Mouse (Mus musculus) MEL (cell line): Measurements from ENCODE around the gene Fbxl15. TPM values are rescaled to one million over a fixed set of nuclear protein-coding genes. Genes with fewer than 3 reads are reported as not detected.

Experiments
- DNase-seq: peaks from one replicate; pipeline ENCODE4 v3.0.0; 2011; ENCODE audit warnings: low read depth, low spot score
- H3K27ac ChIP-seq: 2 replicates; pipeline ENCODE4 v1.5.1; 2012; ENCODE audit warnings: low read depth, mild to moderate bottlenecking, control low read depth, low read length, moderate library complexity; ENCODE audit not compliant: control insufficient read depth
- H3K27me3 ChIP-seq, 2 experiments: fragments of 150-350 bp in 1 of 2; sonication (generic) in 1 of 2; 2 replicates each; pipeline ENCODE4 v1.6.1; 2012; ENCODE audit warnings: low read length in 2 of 2, mild to moderate bottlenecking in 2 of 2, improper control_type of control experiment in 1 of 2, moderate library complexity in 1 of 2; ENCODE audit not compliant: insufficient read depth in 2 of 2, control insufficient read depth in 1 of 2
- H3K36me3 ChIP-seq, 2 experiments: 2 replicates each; pipeline ENCODE4 v1.6.1; 2012 to 2014; ENCODE audit warnings: low read length in 2 of 2, improper control_type of control experiment in 1 of 2, inconsistent platforms in 1 of 2, mild to moderate bottlenecking in 1 of 2; ENCODE audit not compliant: insufficient read depth in 2 of 2, control insufficient read depth in 1 of 2
- H3K4me1 ChIP-seq, 2 experiments: fragments of 150-350 bp in 1 of 2; sonication (generic) in 1 of 2; 2 replicates each; pipeline ENCODE4 v1.6.1; 2012; ENCODE audit warnings: low read length in 2 of 2, improper control_type of control experiment in 1 of 2, mild to moderate bottlenecking in 1 of 2; ENCODE audit not compliant: insufficient read depth in 2 of 2, control insufficient read depth in 1 of 2
- H3K4me3 ChIP-seq, 2 experiments: fragments of 150-350 bp in 1 of 2; sonication (generic) in 1 of 2; 2 replicates each; pipeline ENCODE4 v1.5.1; 2012; ENCODE audit warnings: low read depth in 2 of 2, low read length in 2 of 2, mild to moderate bottlenecking in 2 of 2, moderate library complexity in 2 of 2, control low read depth in 1 of 2, improper control_type of control experiment in 1 of 2; ENCODE audit not compliant: control insufficient read depth in 1 of 2, insufficient read depth in 1 of 2
- H3K79me2 ChIP-seq: 2 replicates; pipeline ENCODE4 v1.6.1; 2012; ENCODE audit warnings: mild to moderate bottlenecking, low read length, moderate library complexity; ENCODE audit not compliant: control insufficient read depth, poor library complexity, insufficient read depth
- H3K9ac ChIP-seq: 2 replicates; pipeline ENCODE4 v1.6.1; 2012; ENCODE audit warnings: low read depth, mild to moderate bottlenecking, control low read depth, low read length, moderate library complexity; ENCODE audit not compliant: control insufficient read depth, poor library complexity, severe bottlenecking
- H3K9me3 ChIP-seq: fragments of 150-350 bp; sonication (generic); replicated peaks from 2 replicates; pipeline ENCODE4 v1.6.1; 2012; ENCODE audit warnings: mild to moderate bottlenecking, low read length, improper control_type of control experiment, moderate library complexity; ENCODE audit not compliant: insufficient read depth
- BHLHE40 ChIP-seq: IDR thresholded peaks from 2 replicates; pipeline ENCODE4 v1.6.1; 2012; ENCODE audit warnings: low read depth, mild to moderate bottlenecking, inconsistent platforms, low read length, improper control_type of control experiment, borderline replicate concordance
- CHD2 ChIP-seq: IDR thresholded peaks from 2 replicates; pipeline ENCODE4 v1.6.1; 2011; ENCODE audit warnings: low read length, improper control_type of control experiment
- EP300 ChIP-seq, 2 experiments: IDR thresholded peaks; 2 replicates each; pipeline ENCODE4 v1.6.1; 2011; ENCODE audit warnings: improper control_type of control experiment in 2 of 2, low read length in 2 of 2, low read depth in 1 of 2, mild to moderate bottlenecking in 1 of 2
- ETS1 ChIP-seq: IDR thresholded peaks from 2 replicates; pipeline ENCODE4 v1.6.1; 2012; ENCODE audit warnings: low read depth, mild to moderate bottlenecking, inconsistent platforms, low read length, improper control_type of control experiment, moderate library complexity
- GABPA ChIP-seq: IDR thresholded peaks from 2 replicates; pipeline ENCODE4 v1.6.1; 2012; ENCODE audit warnings: low read depth, mild to moderate bottlenecking, inconsistent platforms, low read length, improper control_type of control experiment, moderate library complexity
- GATA1 ChIP-seq: IDR thresholded peaks from 2 replicates; pipeline ENCODE4 v1.6.1; 2011; ENCODE audit warnings: low read depth, low read length, improper control_type of control experiment
- HCFC1 ChIP-seq: IDR thresholded peaks from 2 replicates; pipeline ENCODE4 v1.6.1; 2012; ENCODE audit warnings: low read depth, mild to moderate bottlenecking, inconsistent platforms, low read length, improper control_type of control experiment, moderate library complexity
- JUND ChIP-seq: IDR thresholded peaks from 2 replicates; pipeline ENCODE4 v1.6.1; 2011; ENCODE audit warnings: low read depth, mild to moderate bottlenecking, improper control_type of control experiment, low read length
- MAX ChIP-seq: IDR thresholded peaks from 2 replicates; pipeline ENCODE4 v1.6.1; 2011; ENCODE audit warnings: low read length, improper control_type of control experiment
- MAZ ChIP-seq: IDR thresholded peaks from 2 replicates; pipeline ENCODE4 v1.6.1; 2012; ENCODE audit warnings: low read depth, mild to moderate bottlenecking, inconsistent platforms, low read length, improper control_type of control experiment
- MXI1 ChIP-seq: IDR thresholded peaks from 2 replicates; pipeline ENCODE4 v1.6.1; 2011; ENCODE audit warnings: mild to moderate bottlenecking, low read depth, low read length, improper control_type of control experiment
- MYB ChIP-seq: IDR thresholded peaks from 2 replicates; pipeline ENCODE4 v1.6.1; 2011; ENCODE audit warnings: mild to moderate bottlenecking, low read depth, low read length, improper control_type of control experiment
- NRF1 ChIP-seq: IDR thresholded peaks from 2 replicates; pipeline ENCODE4 v1.6.1; 2014; ENCODE audit warnings: low read depth, mild to moderate bottlenecking, inconsistent platforms, low read length, improper control_type of control experiment, moderate library complexity; ENCODE audit not compliant: poor library complexity, insufficient read depth, severe bottlenecking
- POLR2A ChIP-seq, 2 experiments: IDR thresholded peaks; 2 replicates each; pipeline ENCODE4 v1.6.1; 2011 to 2012; ENCODE audit warnings: low read length in 2 of 2, mild to moderate bottlenecking in 2 of 2, control low read depth in 1 of 2, improper control_type of control experiment in 1 of 2, low read depth in 1 of 2, moderate library complexity in 1 of 2; ENCODE audit not compliant: control insufficient read depth in 1 of 2, insufficient read depth in 1 of 2, poor library complexity in 1 of 2
- POLR2AphosphoS2 ChIP-seq: IDR thresholded peaks from 2 replicates; pipeline ENCODE4 v1.6.1; 2011; ENCODE audit warnings: low read length, improper control_type of control experiment
- POLR2AphosphoS5 ChIP-seq: IDR thresholded peaks from 2 replicates; pipeline ENCODE4 v1.6.1; 2012; ENCODE audit warnings: low read depth, borderline replicate concordance, mild to moderate bottlenecking, inconsistent platforms, low read length, moderate library complexity, mixed read lengths
- SIN3A ChIP-seq: IDR thresholded peaks from 2 replicates; pipeline ENCODE4 v1.6.1; 2012; ENCODE audit warnings: low read length, improper control_type of control experiment, inconsistent platforms
- TAL1 ChIP-seq: IDR thresholded peaks from 2 replicates; pipeline ENCODE4 v1.6.1; 2012; ENCODE audit warnings: mild to moderate bottlenecking, inconsistent platforms, low read length, moderate library complexity, mixed read lengths
- TCF12 ChIP-seq: IDR thresholded peaks from 2 replicates; pipeline ENCODE4 v1.6.1; 2014; ENCODE audit warnings: low read depth, mild to moderate bottlenecking, inconsistent platforms, low read length, improper control_type of control experiment, moderate library complexity
- USF2 ChIP-seq, 2 experiments: IDR thresholded peaks; 2 replicates each; pipeline ENCODE4 v1.6.1; 2011 to 2012; ENCODE audit warnings: improper control_type of control experiment in 2 of 2, low read length in 2 of 2, borderline replicate concordance in 1 of 2, inconsistent platforms in 1 of 2, low read depth in 1 of 2, mild to moderate bottlenecking in 1 of 2; ENCODE audit not compliant: insufficient read depth in 1 of 2
- ZNF384 ChIP-seq: IDR thresholded peaks from 2 replicates; pipeline ENCODE4 v1.6.1; 2012; ENCODE audit warnings: low read depth, mild to moderate bottlenecking, inconsistent platforms, low read length, improper control_type of control experiment
- polyA plus RNA-seq, 2 experiments: library from polyadenylated mRNA; stranded (reverse) in 1 of 2; unstranded in 1 of 2; fragments of >175 nt in 1 of 2; fragments of >200 nt in 1 of 2; gene quantifications; 2 replicates each; pipeline versions ENCODE4 v1.2.1 to v1.2.4; 2012; ENCODE audit warnings: low replicate concordance in 2 of 2, low read depth in 1 of 2; ENCODE audit not compliant: insufficient read length in 2 of 2, insufficient read depth in 1 of 2, missing spikeins in 1 of 2
- total RNA-seq: library from RNA; depleted of rRNA; stranded (reverse); fragments of 300-350 nt; gene quantifications from 2 replicates; pipeline ENCODE4 v1.2.3, GENCODE M21; 2012

Gene Fbxl15
- total and polyA plus RNA-seq, 3 experiments: 12.7 to 13.2 TPM; not detected in 1

DNA sequence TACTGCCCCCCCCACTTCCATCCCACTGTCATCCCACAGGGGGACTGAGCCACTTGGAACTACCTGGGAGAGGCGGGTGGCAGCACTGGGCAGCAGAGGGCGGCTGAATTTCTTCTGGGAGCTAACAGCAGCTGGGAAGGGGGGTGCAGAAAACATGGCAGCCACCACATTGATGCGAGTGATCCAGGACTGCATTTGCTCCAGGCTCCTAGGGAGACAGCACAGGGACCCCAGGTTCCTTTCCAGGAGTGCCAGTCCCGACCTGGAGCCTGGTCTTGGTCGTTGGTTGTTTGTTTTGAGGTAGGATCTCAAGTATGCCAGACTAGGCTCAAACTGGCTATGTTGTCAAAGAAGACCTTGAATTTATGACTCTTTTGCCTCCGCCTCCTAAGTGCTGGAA is 14.4 kb upstream of the Fbxl15 start:
- no peaks in the 10 kb centered on the region for H3K79me2 ChIP-seq
- TF ChIP-seq JUND (no peak), POLR2A (IDR thresholded peaks at IDR 0.05; ENCODE audit: control insufficient read depth in 1 of 2, insufficient read depth in 1 of 2, low read depth in 1 of 2, low read length in 2 of 2, poor library complexity in 1 of 2) (0 out of 4 replicates have a peak, but pooled peaks of 1 of the 2 experiments have one; percentile 12), CHD2 (no peak)
- no peak overlapping the region for H3K27ac ChIP-seq
- no peak overlapping the region for H3K9ac ChIP-seq
- peaks cover 14 to 30% of the 10 kb centered on the region in 2 experiments for H3K4me1 ChIP-seq
- no peaks in the 10 kb centered on the region for H3K27me3 ChIP-seq
- no peak overlapping the region for H3K4me3 ChIP-seq
- no peak for DNase-seq
- H3K9me3 ChIP-seq: no peaks in the 10 kb centered on the region
- H3K36me3 ChIP-seq: peaks cover 0 to 16% of the 10 kb centered on the region in 2 experiments; a peak in 2 of 4 replicates

DNA sequence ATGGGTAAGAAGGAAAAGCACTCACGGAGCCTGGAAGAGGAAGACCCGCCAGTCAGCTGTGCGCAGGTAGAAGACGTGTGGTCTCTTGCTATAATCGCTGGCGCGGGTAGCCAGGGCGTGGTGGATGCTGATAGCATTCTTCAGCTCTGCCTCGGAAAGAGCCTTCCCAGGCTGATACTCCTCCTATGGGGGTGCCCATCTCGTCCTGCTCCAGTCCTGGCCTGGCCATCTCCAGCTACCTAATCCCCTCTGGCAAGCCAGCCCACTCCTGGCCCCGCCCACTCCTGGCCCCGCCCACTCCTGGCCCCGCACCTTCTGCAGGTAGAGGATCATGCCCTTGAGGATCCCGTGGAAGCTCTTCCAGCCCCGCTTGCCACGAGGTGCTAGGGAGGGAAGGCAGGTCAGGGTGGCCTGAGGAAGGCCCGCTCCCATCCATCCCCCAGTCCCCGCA is 13.8 kb upstream of the Fbxl15 start:
- Histone ChIP-seq H3K27ac (no peak overlapping the region; the same call in 1 of the 2 replicates), H3K4me1 (peaks cover 14 to 30% of the 10 kb centered on the region in 2 experiments), H3K36me3 (peaks cover 0 to 16% of the 10 kb centered on the region in 2 experiments; a peak in 2 of 4 replicates), H3K9ac (peak overlapping the region; percentile 40), H3K9me3 (no peaks in the 10 kb centered on the region), H3K4me3 (peak overlapping the region; percentile 7 to 27; a peak in 3 of 4 replicates), H3K79me2 (no peaks in the 10 kb centered on the region), H3K27me3 (no peaks in the 10 kb centered on the region)
- peak; percentile 64 for DNase-seq
- TF ChIP-seq MAZ (0 out of 2 replicates have a peak, but pooled peaks have one; percentile 7), NRF1 (0 out of 2 replicates have a peak, but pooled peaks have one; percentile 24), POLR2A (IDR thresholded peaks at IDR 0.05; ENCODE audit: control insufficient read depth in 1 of 2, insufficient read depth in 1 of 2, low read depth in 1 of 2, low read length in 2 of 2, poor library complexity in 1 of 2) (peak in 1 of 2 experiments; percentile 20; a peak in 1 of 4 replicates), POLR2AphosphoS5 (no peak), SIN3A (peak; percentile 54; the same call in 1 of the 2 replicates), ETS1 (peak; percentile 67), TAL1 (peak; percentile 70), MYB (no peak), ZNF384 (no peak), GABPA (no peak), POLR2AphosphoS2 (no peak), MAX (no peak), HCFC1 (no peak), TCF12 (peak; percentile 66), GATA1 (peak; percentile 37; the same call in 1 of the 2 replicates), BHLHE40 (no peak), USF2 (IDR thresholded peaks at IDR 0.05; ENCODE audit: borderline replicate concordance in 1 of 2, insufficient read depth in 1 of 2, low read depth in 1 of 2, low read length in 2 of 2) (no peak), MXI1 (0 out of 2 replicates have a peak, but pooled peaks have one; percentile 47), EP300 (IDR thresholded peaks at IDR 0.05; ENCODE audit: low read depth in 1 of 2, low read length in 2 of 2) (peak; percentile 63 to 67)
